Mouse (Mus musculus): ENCODE measurements at regions not wholly inside any gene's neighbourhood (a gene's known extent, or its start where the extent isn't known, plus 50 kb on each side); places are given as distances from the start of the nearest gene placed in this dataset.

- Histone ChIP-seq H3K9me3 (replicated peaks; ENCODE audit: insufficient read depth, low read length) (no peaks in the 10 kb centered on the region), H3K79me2 (ENCODE audit: control insufficient read depth, insufficient read depth, low read length, poor library complexity) (no peaks in the 10 kb centered on the region), H3K27me3 (ENCODE audit: control insufficient read depth in 1 of 2, insufficient read depth in 2 of 2, low read length in 2 of 2) (no peaks in the 10 kb centered on the region), H3K27ac (ENCODE audit: control insufficient read depth, low read depth, low read length) (no peak overlapping the region), H3K4me1 (ENCODE audit: control insufficient read depth in 1 of 2, insufficient read depth in 2 of 2, low read length in 2 of 2) (no peaks in the 10 kb centered on the region), H3K4me3 (ENCODE audit: control insufficient read depth in 1 of 2, insufficient read depth in 1 of 2, low read depth in 2 of 2, low read length in 2 of 2) (no peak overlapping the region), H3K36me3 (ENCODE audit: control insufficient read depth in 1 of 2, insufficient read depth in 2 of 2, low read length in 2 of 2) (no peaks in the 10 kb centered on the region), H3K9ac (ENCODE audit: control insufficient read depth, low read depth, low read length, poor library complexity, severe bottlenecking) (no peak overlapping the region)
- DNase-seq (ENCODE audit: low read depth, low spot score) = no peak
- no peak for TF ChIP-seq TAL1 (IDR thresholded peaks at IDR 0.05; ENCODE audit: low read length)
- TF ChIP-seq ETS1 (IDR thresholded peaks at IDR 0.05; ENCODE audit: low read depth, low read length) = no peak
Observed at GRCm38 (mm10) chr11:112017906-112018305, 764.1 kb upstream of the Sox9 start.

- no peaks in the 10 kb centered on the region for H3K27me3 ChIP-seq (ENCODE audit: control insufficient read depth in 1 of 2, insufficient read depth in 2 of 2, low read length in 2 of 2)
- H3K79me2 ChIP-seq (ENCODE audit: control insufficient read depth, insufficient read depth, low read length, poor library complexity) = no peaks in the 10 kb centered on the region
- H3K9me3 ChIP-seq (replicated peaks; ENCODE audit: insufficient read depth, low read length) = no peaks in the 10 kb centered on the region
- DNase-seq (ENCODE audit: low read depth, low spot score) = no peak
- TF ChIP-seq RAD21 (IDR thresholded peaks at IDR 0.05; ENCODE audit: low read depth, low read length) (no peak), MYB (IDR thresholded peaks at IDR 0.05; ENCODE audit: low read depth, low read length) (no peak), ZNF384 (IDR thresholded peaks at IDR 0.05; ENCODE audit: low read depth, low read length) (no peak), E2F4 (IDR thresholded peaks at IDR 0.05; ENCODE audit: borderline replicate concordance, low read depth, low read length) (no peak), TAL1 (IDR thresholded peaks at IDR 0.05; ENCODE audit: low read length) (no peak), RCOR1 (IDR thresholded peaks at IDR 0.05; ENCODE audit: low read depth, low read length) (no peak), ETS1 (IDR thresholded peaks at IDR 0.05; ENCODE audit: low read depth, low read length) (no peak), TBP (IDR thresholded peaks at IDR 0.05; ENCODE audit: low read depth, low read length) (no peak), ZC3H11A (IDR thresholded peaks at IDR 0.05; ENCODE audit: low read depth, low read length) (no peak), UBTF (IDR thresholded peaks at IDR 0.05; ENCODE audit: borderline replicate concordance, insufficient read depth, low read depth, low read length) (no peak), USF1 (IDR thresholded peaks at IDR 0.05; ENCODE audit: low read depth, low read length) (no peak), ELF1 (IDR thresholded peaks at IDR 0.05; ENCODE audit: low read depth, low read length) (no peak), TCF12 (IDR thresholded peaks at IDR 0.05; ENCODE audit: low read depth, low read length) (no peak), GABPA (IDR thresholded peaks at IDR 0.05; ENCODE audit: low read depth, low read length) (no peak), NRF1 (IDR thresholded peaks at IDR 0.05; ENCODE audit: insufficient read depth, low read depth, low read length, poor library complexity, severe bottlenecking) (no peak), MEF2A (IDR thresholded peaks at IDR 0.05; ENCODE audit: extremely low read depth, insufficient replicate concordance, low read depth, low read length, poor library complexity, severe bottlenecking) (no peak), MAFK (IDR thresholded peaks at IDR 0.05; ENCODE audit: borderline replicate concordance, low read depth, low read length) (no peak), MXI1 (IDR thresholded peaks at IDR 0.05; ENCODE audit: low read depth, low read length) (no peak), BHLHE40 (IDR thresholded peaks at IDR 0.05; ENCODE audit: borderline replicate concordance, low read depth, low read length) (no peak), CHD2 (IDR thresholded peaks at IDR 0.05; ENCODE audit: low read length) (no peak)
- no peak overlapping the region for H3K27ac ChIP-seq (ENCODE audit: control insufficient read depth, low read depth, low read length)
- H3K4me3 ChIP-seq (ENCODE audit: control insufficient read depth in 1 of 2, insufficient read depth in 1 of 2, low read depth in 2 of 2, low read length in 2 of 2) = no peak overlapping the region
- H3K36me3 ChIP-seq (ENCODE audit: control insufficient read depth in 1 of 2, insufficient read depth in 2 of 2, low read length in 2 of 2) = no peaks in the 10 kb centered on the region
- no peak overlapping the region for H3K9ac ChIP-seq (ENCODE audit: control insufficient read depth, low read depth, low read length, poor library complexity, severe bottlenecking)
- no peaks in the 10 kb centered on the region for H3K4me1 ChIP-seq (ENCODE audit: control insufficient read depth in 1 of 2, insufficient read depth in 2 of 2, low read length in 2 of 2)
Observed at GRCm38 (mm10) chr11:112028031-112028430, 754.0 kb upstream of the Sox9 start.
